Mouse (Mus musculus) cerebellum, adult 11 months (tissue): ENCODE data around the gene Spats2.
"Not testable (repeated sequence)": the region's sequence is repeated elsewhere in the genome, so short reads cannot be mapped to it uniquely, and the experiment has no call there.

Experiments
- DNase-seq: peaks from one replicate; pipeline ENCODE4 v3.0.0; 2022

Gene Spats2

GRCm38 (mm10) chr15:99231998-99232397, 106.3 kb downstream of the Spats2 start:
- DNase-seq = no peak

DNA sequence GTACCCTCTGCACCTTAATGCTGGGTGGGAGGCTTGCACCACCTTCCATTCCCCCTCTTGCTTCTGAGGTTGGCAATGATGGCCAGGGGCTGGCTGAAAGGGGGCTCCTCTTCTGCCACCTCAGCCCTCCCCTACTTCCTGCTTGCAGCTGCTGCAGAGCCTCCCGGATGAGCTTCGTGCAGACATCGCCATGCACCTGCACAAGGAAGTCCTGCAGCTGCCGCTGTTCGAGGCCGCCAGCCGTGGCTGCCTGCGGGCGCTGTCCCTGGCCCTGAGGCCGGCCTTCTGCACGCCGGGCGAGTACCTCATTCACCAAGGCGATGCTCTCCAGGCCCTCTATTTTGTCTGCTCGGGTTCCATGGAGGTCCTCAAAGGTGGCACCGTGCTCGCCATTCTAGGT, 108.0 kb downstream of the Spats2 start:
- no peak for DNase-seq

DNA sequence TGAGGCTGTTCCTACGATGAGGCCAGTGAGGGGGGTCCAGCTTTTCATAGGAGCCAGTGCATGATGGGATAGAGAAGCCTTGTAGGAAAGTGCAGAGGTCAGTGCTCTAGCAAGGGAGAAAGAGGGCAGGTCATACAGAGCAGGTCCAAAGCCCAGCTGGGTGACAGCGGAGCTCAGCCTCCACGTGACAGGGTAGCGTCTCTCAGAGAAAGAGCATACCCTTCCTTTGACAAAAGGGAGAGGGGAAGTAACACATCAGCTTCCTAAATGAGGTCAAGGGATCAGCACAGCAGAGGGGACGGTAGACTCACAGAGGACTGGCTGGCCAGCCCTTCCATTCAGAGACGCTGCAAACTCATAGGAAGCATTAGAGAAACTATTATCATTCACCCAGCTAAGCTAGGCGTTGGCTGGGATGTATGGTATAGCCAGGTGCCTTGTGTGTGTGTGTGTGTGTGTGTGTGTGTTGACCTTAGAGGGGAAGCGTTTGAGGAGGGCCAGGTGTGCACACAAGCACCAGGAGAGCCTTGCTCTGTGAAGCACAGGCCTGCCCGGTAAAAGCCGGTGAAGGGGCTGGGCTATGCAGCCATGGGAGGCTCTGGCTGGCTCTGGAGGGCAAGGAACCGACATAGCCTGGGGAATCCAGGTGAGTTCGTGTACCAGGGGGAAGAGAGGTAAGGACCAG, 108.8 kb downstream of the Spats2 start:
- DNase-seq = no peak

DNA sequence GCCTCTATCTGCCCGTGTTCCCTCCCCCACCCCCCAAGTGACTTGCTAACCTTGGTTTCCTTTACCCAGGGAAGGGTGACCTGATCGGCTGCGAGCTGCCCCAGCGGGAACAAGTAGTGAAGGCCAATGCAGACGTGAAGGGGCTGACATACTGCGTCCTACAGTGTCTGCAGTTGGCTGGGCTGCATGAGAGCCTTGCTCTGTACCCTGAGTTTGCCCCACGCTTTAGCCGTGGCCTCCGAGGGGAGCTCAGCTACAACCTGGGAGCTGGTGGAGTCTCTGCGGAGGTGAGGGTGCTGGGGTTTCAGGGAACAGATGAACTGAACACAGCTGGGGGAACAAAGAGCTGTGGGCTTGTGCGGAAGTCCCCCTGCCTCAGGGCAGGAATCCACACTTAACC, 112.3 kb downstream of the Spats2 start:
- no peak for DNase-seq

- no peak for DNase-seq
These were observed 114.4 kb downstream of the Spats2 start for GRCm38 (mm10) chr15:99240129-99240528.

GRCm38 (mm10) chr15:99241249-99241648, 115.5 kb downstream of the Spats2 start:
- no peak for DNase-seq

DNA sequence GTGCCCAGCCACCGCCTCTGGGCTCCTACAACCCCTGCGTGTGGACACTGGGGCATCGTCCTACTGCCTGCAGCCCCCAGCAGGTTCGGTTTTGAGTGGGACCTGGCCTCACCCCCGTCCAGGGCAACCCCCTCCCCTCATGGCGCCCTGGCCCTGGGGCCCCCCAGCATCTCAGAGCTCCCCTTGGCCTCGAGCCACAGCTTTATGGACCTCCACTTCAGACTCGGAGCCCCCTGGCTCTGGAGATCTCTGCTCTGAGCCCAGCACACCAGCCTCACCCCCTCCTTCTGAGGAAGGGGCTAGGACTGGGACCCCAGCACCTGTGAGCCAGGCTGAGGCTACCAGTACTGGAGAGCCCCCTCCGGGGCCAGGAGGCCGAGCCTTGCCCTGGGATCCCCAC, 116.3 kb downstream of the Spats2 start:
- no peak for DNase-seq

DNA sequence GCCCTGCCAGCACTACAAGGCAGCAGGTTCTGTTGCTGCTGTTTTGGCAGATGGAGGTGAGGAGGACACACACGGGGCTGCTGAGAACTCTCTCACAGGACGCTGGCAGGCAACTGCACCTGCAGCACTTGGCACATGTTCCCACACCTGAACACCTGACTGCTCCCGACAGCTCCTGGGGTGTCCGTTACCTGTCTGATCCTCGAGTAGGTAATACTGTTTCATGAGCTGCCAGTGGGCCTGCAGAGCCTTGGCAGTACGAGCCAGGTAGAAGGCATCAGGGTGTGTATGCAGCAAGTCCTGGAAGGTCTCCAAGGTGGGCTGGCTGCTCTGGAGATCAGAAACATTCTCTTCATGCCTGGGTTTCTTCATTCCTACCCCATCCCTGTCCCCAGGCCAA, 121.0 kb downstream of the Spats2 start:
- not testable (repeated sequence) for DNase-seq

- no peak for DNase-seq
These were observed 123.3 kb downstream of the Spats2 start for GRCm38 (mm10) chr15:99248972-99249371.

DNA sequence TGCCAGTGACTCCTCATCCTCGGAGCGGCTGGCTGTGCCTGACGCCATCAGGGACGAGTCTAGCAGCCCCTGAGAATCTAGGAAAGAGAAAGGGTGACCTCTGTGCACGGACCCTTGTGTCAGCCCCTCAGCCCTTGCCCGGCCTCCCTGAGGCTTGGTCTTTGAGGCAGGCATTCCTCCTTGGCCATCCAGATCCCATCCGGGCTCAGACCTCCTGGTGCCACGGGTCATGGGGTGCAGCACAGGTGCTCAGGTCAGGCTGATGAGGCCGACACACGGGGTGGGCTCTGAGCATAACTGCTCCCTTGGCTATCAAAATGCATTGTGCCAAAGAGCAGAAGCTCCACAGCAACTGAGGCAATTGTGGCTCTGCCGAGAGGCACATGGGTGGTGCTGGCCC, 124.2 kb downstream of the Spats2 start:
- DNase-seq = no peak

GRCm38 (mm10) chr15:99251111-99251510, 125.4 kb downstream of the Spats2 start:
- DNase-seq = not testable (repeated sequence)

- peak; percentile 98 for DNase-seq
These were observed 126.1 kb downstream of the Spats2 start, which contains the start of gene Mcrs1 for GRCm38 (mm10) chr15:99251626-99252380. TSS of gene Mcrs1 (minus strand) at chr15:99251961.

- no peak for DNase-seq
These were observed 126.9 kb downstream of the Spats2 start for GRCm38 (mm10) chr15:99252381-99253174.

GRCm38 (mm10) chr15:99253175-99253479, 127.4 kb downstream of the Spats2 start:
- not testable (repeated sequence) for DNase-seq

- no peak for DNase-seq
These were observed 128.1 kb downstream of the Spats2 start for GRCm38 (mm10) chr15:99253772-99254171.

DNA sequence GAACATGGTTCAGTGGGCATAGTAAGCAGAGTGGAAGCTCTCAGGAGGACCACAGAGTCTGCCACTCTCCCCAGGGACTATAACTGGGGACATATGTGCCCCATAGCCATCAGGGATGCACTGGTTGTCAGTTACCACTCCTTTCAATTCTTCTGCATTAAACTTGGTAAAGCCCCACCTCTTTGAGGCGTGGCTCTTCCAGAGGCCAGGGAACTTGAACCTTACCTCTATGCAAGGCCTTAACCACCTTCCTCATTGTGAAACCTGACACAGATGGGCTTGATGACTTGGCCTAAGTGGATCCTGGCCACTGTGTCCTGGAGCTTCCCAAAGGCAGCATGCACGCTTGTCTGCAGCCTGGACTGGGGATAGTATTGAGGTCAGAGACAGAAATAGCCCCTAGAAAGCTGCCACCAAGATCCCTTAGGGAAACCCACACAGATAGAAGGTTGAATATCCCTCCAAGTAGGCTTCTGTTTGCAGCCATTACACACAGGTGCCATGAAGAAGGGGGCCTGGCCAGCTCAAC, 128.8 kb downstream of the Spats2 start:
- DNase-seq = no peak

GRCm38 (mm10) chr15:99255241-99255749, 129.6 kb downstream of the Spats2 start:
- DNase-seq = no peak

GRCm38 (mm10) chr15:99259167-99259729, 133.5 kb downstream of the Spats2 start:
- DNase-seq = no peak

- DNase-seq = no peak
These were observed 134.1 kb downstream of the Spats2 start for GRCm38 (mm10) chr15:99259730-99260252.

- no peak for DNase-seq
These were observed 137.0 kb downstream of the Spats2 start for GRCm38 (mm10) chr15:99262702-99263101.
